Mouse (Mus musculus) hindbrain, embryonic 15.5 days (tissue): Measurements from ENCODE around the gene Cope. TPM values are rescaled to one million over a fixed set of nuclear protein-coding genes. Genes with fewer than 3 reads are reported as not detected.

ENCODE experiments used
- ATAC-seq: fragments of 200-750 bp; cut with Nextera tagmentation; 2 replicates; pipeline ENCODE4 v1.8.0; 2017; ENCODE audit warnings: low read depth, moderate number of reproducible peaks, moderate TSS enrichment; ENCODE audit not compliant: low FRiP score
- H3K27ac ChIP-seq: fragments of 300-500 bp; sonication (generic); replicated peaks from 2 replicates; pipeline ENCODE4 v1.5.1; 2015; ENCODE audit warnings: mild to moderate bottlenecking, inconsistent platforms
- H3K27me3 ChIP-seq: fragments of 300-500 bp; sonication (generic); 2 replicates; pipeline ENCODE4 v1.6.1; 2015; ENCODE audit warnings: control low read depth, inconsistent platforms
- H3K36me3 ChIP-seq: fragments of 300-500 bp; sonication (generic); 2 replicates; pipeline ENCODE4 v1.6.1; 2015; ENCODE audit warnings: control low read depth, inconsistent platforms
- H3K4me1 ChIP-seq: fragments of 300-500 bp; sonication (generic); replicated peaks from 2 replicates; pipeline ENCODE4 v1.6.1; 2015; ENCODE audit warnings: control low read depth, inconsistent platforms
- H3K4me2 ChIP-seq: fragments of 300-500 bp; sonication (generic); 2 replicates; pipeline ENCODE4 v1.6.1; 2015; ENCODE audit warnings: moderate library complexity, mild to moderate bottlenecking, inconsistent platforms
- H3K4me3 ChIP-seq: fragments of 300-500 bp; sonication (generic); 2 replicates; pipeline ENCODE4 v1.5.1; 2015; ENCODE audit warnings: mild to moderate bottlenecking, inconsistent platforms
- H3K9ac ChIP-seq: fragments of 300-500 bp; sonication (generic); 2 replicates; pipeline ENCODE4 v1.6.1; 2015; ENCODE audit warnings: inconsistent platforms
- H3K9me3 ChIP-seq: fragments of 300-500 bp; sonication (generic); 2 replicates; pipeline ENCODE4 v1.6.1; 2016; ENCODE audit warnings: control low read depth, inconsistent platforms
- WGBS: fragments of 180-500 bp; shearing (Covaris S2); methylation state at CpG from one replicate; pipeline ENCODE4 v1.1.7; 2015; 5-methylcytosine and 5-hydroxymethylcytosine counted together
- polyA plus RNA-seq: library from polyadenylated mRNA; unstranded; fragments of >200 nt; fragmentation: Nextera tagmentation; extraction: Ambion mirVana; gene quantifications from 2 replicates; pipeline ENCODE4 v1.2.1, GENCODE M21; 2015

Cope gene
- polyA plus RNA-seq, 1 experiment from 2014 or later, result 295 TPM

- no peaks in the 10 kb centered on the region for H3K27me3 ChIP-seq
- H3K4me2 ChIP-seq, result peak overlapping the region; percentile 99
- H3K9ac ChIP-seq, result peak overlapping the region; percentile 100
- 38% methylated on average over 3 of the region's 3 CpGs for WGBS
- no peaks in the 10 kb centered on the region for H3K36me3 ChIP-seq
- H3K4me1 ChIP-seq, result peaks cover 56% of the 10 kb centered on the region
- H3K9me3 ChIP-seq, result no peaks in the 10 kb centered on the region
- peak overlapping the region; percentile 100 for H3K4me3 ChIP-seq
- H3K27ac ChIP-seq, result peak overlapping the region; percentile 90; the same call in 1 of the 2 replicates
- ATAC-seq, result no peak
Observed at GRCm38 (mm10) chr8:70352000-70352384, 49.7 kb downstream of the Cope start.

GRCm38 (mm10) chr8:70352657-70353151 lies 50.4 kb downstream of the Cope start:
- Histone ChIP-seq H3K9ac (peak overlapping the region; percentile 100), H3K9me3 (no peaks in the 10 kb centered on the region), H3K4me3 (peak overlapping the region; percentile 100), H3K4me2 (peak overlapping the region; percentile 99), H3K27me3 (no peaks in the 10 kb centered on the region), H3K27ac (peak overlapping the region; percentile 90), H3K4me1 (peaks cover 56% of the 10 kb centered on the region), H3K36me3 (no peaks in the 10 kb centered on the region)
- under 1% methylated on average over 39 of the region's 64 CpGs for WGBS
- ATAC-seq, result peak; percentile 52

- H3K36me3 ChIP-seq, result no peaks in the 10 kb centered on the region
- H3K4me1 ChIP-seq, result peaks cover 50% of the 10 kb centered on the region
- H3K27me3 ChIP-seq, result no peaks in the 10 kb centered on the region
- H3K4me3 ChIP-seq, result peak within 1 kb of the TSS; percentile 100
- H3K9ac ChIP-seq, result peak within 1 kb of the TSS; percentile 100
- peak within 1 kb of the TSS; percentile 99 for H3K4me2 ChIP-seq
- under 1% methylated on average over 52 of the region's 69 CpGs for WGBS
- ATAC-seq, result peak; percentile 91
- H3K27ac ChIP-seq, result peak within 1 kb of the TSS; percentile 90
- H3K9me3 ChIP-seq, result no peaks in the 10 kb centered on the region
Observed at GRCm38 (mm10) chr8:70353194-70353817, 51.0 kb downstream of the Cope start, which contains the start of gene Upf1. Gene Upf1 (minus strand): TSS chr8:70353278.

GRCm38 (mm10) chr8:70354004-70354403 lies 51.7 kb downstream of the Cope start:
- Histone ChIP-seq H3K9ac (peak overlapping the region; percentile 67), H3K4me3 (peak overlapping the region; percentile 100), H3K27ac (peak overlapping the region; percentile 90), H3K4me2 (peak overlapping the region; percentile 99), H3K4me1 (peaks cover 44% of the 10 kb centered on the region), H3K36me3 (no peaks in the 10 kb centered on the region), H3K9me3 (no peaks in the 10 kb centered on the region), H3K27me3 (0 out of 2 replicates have a peak, but pooled peaks cover 5% of the 10 kb centered on the region)
- no peak for ATAC-seq
- WGBS, result 69% methylated on average over 4 of the region's 4 CpGs

- no peaks in the 10 kb centered on the region for H3K36me3 ChIP-seq
- H3K4me1 ChIP-seq, result peaks cover 23% of the 10 kb centered on the region
- ATAC-seq, result no peak
- no peak overlapping the region for H3K27ac ChIP-seq
- 0 out of 2 replicates have a peak, but pooled peaks cover 5% of the 10 kb centered on the region for H3K27me3 ChIP-seq
- no peak overlapping the region for H3K4me3 ChIP-seq
- H3K4me2 ChIP-seq, result no peak overlapping the region
- no peaks in the 10 kb centered on the region for H3K9me3 ChIP-seq
- no peak overlapping the region for H3K9ac ChIP-seq
- WGBS, result 82% methylated on average over 1 of the region's 1 CpGs
Observed at GRCm38 (mm10) chr8:70356111-70356510, 53.8 kb downstream of the Cope start.

- ATAC-seq, result no peak
- 0 out of 2 replicates have a peak, but pooled peaks cover 5% of the 10 kb centered on the region for H3K27me3 ChIP-seq
- no peak overlapping the region for H3K27ac ChIP-seq
Observed at GRCm38 (mm10) chr8:70359411-70359810, 57.1 kb downstream of the Cope start.

GRCm38 (mm10) chr8:70360769-70361168 lies 58.5 kb downstream of the Cope start:
- Histone ChIP-seq H3K4me3 (no peak overlapping the region), H3K9ac (no peak overlapping the region), H3K9me3 (no peaks in the 10 kb centered on the region), H3K36me3 (no peaks in the 10 kb centered on the region), H3K4me2 (no peak overlapping the region), H3K27me3 (0 out of 2 replicates have a peak, but pooled peaks cover 5% of the 10 kb centered on the region), H3K4me1 (no peaks in the 10 kb centered on the region), H3K27ac (no peak overlapping the region)
- no peak for ATAC-seq
- WGBS, result 53% methylated on average over 4 of the region's 4 CpGs

More at GRCm38 (mm10) chr8:70359411-70359810, 57.1 kb downstream of the Cope start:
- Histone ChIP-seq H3K4me3 (no peak overlapping the region), H3K4me2 (no peak overlapping the region), H3K9ac (no peak overlapping the region), H3K9me3 (no peaks in the 10 kb centered on the region), H3K36me3 (no peaks in the 10 kb centered on the region), H3K4me1 (0 out of 2 replicates have a peak, but pooled peaks cover under 1% of the 10 kb centered on the region)
- 42% methylated on average over 3 of the region's 3 CpGs for WGBS

- no peak overlapping the region for H3K4me3 ChIP-seq
- 80% methylated on average over 10 of the region's 10 CpGs for WGBS
- H3K9me3 ChIP-seq, result no peaks in the 10 kb centered on the region
- H3K36me3 ChIP-seq, result no peaks in the 10 kb centered on the region
- H3K9ac ChIP-seq, result no peak overlapping the region
- no peak for ATAC-seq
- H3K27me3 ChIP-seq, result 0 out of 2 replicates have a peak, but pooled peaks cover 5% of the 10 kb centered on the region
- H3K4me1 ChIP-seq, result no peaks in the 10 kb centered on the region
- H3K4me2 ChIP-seq, result no peak overlapping the region
- H3K27ac ChIP-seq, result no peak overlapping the region
Observed at GRCm38 (mm10) chr8:70361484-70362032, 59.2 kb downstream of the Cope start.

Other genes with a start within 250 kb of the Cope start
- gene Tm6sf2, start 229.6 kb upstream of the Cope start, polyA plus RNA-seq, result 0.97 and 2.8 TPM in 2 replicates
- 0.87 and 1.3 TPM in 2 replicates for gene Hapln4, start 219.1 kb upstream of the Cope start, polyA plus RNA-seq
- gene Ncan, start 181.6 kb upstream of the Cope start, polyA plus RNA-seq, result 165 and 193 TPM in 2 replicates
- gene Nr2c2ap, start 171.2 kb upstream of the Cope start, polyA plus RNA-seq, result 38.3 and 42.8 TPM in 2 replicates
- 13.0 and 13.6 TPM in 2 replicates for gene Rfxank, start 163.4 kb upstream of the Cope start, polyA plus RNA-seq
- gene Borcs8, start 163.0 kb upstream of the Cope start, polyA plus RNA-seq, result 54.6 and 55.1 TPM in 2 replicates
- gene Mef2b, start 162.8 kb upstream of the Cope start, polyA plus RNA-seq, result 0.48 and 0.80 TPM in 2 replicates
- gene Tmem161a, start 130.2 kb upstream of the Cope start, polyA plus RNA-seq, result 47.3 and 53.1 TPM in 2 replicates
- 8.2 and 10.2 TPM in 2 replicates for gene Slc25a42, start 90.2 kb upstream of the Cope start, polyA plus RNA-seq
- gene Sugp2, start 68.3 kb upstream of the Cope start, polyA plus RNA-seq, result 89.2 and 90.9 TPM in 2 replicates
- 107 and 114 TPM in 2 replicates for gene Armc6, start 68.1 kb upstream of the Cope start, polyA plus RNA-seq
- gene Homer3, start 19.7 kb upstream of the Cope start, polyA plus RNA-seq, result 30.8 and 36.5 TPM in 2 replicates
- 44.2 and 46.3 TPM in 2 replicates for gene Ddx49, start within 50 bp of the Cope start, polyA plus RNA-seq
- gene Cers1, start 13.3 kb downstream of the Cope start, polyA plus RNA-seq, result 37.8 and 43.2 TPM in 2 replicates
- gene Gdf1, start 27.3 kb downstream of the Cope start, polyA plus RNA-seq, result 2.8 and 7.8 TPM in 2 replicates
- 14.5 and 15.1 TPM in 2 replicates for gene Upf1, start 50.8 kb downstream of the Cope start, polyA plus RNA-seq
- 0.27 and 0.47 TPM in 2 replicates for gene Comp, start 71.0 kb downstream of the Cope start, polyA plus RNA-seq
- gene Crtc1, start 137.1 kb downstream of the Cope start, polyA plus RNA-seq, result 46.1 and 57.4 TPM in 2 replicates
- gene Klhl26, start 174.4 kb downstream of the Cope start, polyA plus RNA-seq, result 29.5 and 33.6 TPM in 2 replicates
- gene Tmem59l, start 184.8 kb downstream of the Cope start, polyA plus RNA-seq, result 133 and 145 TPM in 2 replicates
- 7.0 and 8.6 TPM in 2 replicates for gene Crlf1, start 190.6 kb downstream of the Cope start, polyA plus RNA-seq
- gene Rex1bd, start 204.2 kb downstream of the Cope start, polyA plus RNA-seq, result 161 and 177 TPM in 2 replicates
- gene Uba52, start 208.3 kb downstream of the Cope start, polyA plus RNA-seq, result 652 and 684 TPM in 2 replicates
- gene Fkbp8, start 225.2 kb downstream of the Cope start, polyA plus RNA-seq, result 393 and 420 TPM in 2 replicates
- 48.5 and 49.0 TPM in 2 replicates for gene Kxd1, start 225.4 kb downstream of the Cope start, polyA plus RNA-seq
- 15.1 and 20.9 TPM in 2 replicates for gene Ell, start 236.9 kb downstream of the Cope start, polyA plus RNA-seq